Mouse (Mus musculus): ENCODE measurements around the gene Eno3. TPM values are rescaled to one million over a fixed set of nuclear protein-coding genes. Genes with fewer than 3 reads are reported as not detected.

Gene Eno3
- polyA plus RNA-seq (2017; shearing (Covaris generic)): 9.9 TPM

DNA sequence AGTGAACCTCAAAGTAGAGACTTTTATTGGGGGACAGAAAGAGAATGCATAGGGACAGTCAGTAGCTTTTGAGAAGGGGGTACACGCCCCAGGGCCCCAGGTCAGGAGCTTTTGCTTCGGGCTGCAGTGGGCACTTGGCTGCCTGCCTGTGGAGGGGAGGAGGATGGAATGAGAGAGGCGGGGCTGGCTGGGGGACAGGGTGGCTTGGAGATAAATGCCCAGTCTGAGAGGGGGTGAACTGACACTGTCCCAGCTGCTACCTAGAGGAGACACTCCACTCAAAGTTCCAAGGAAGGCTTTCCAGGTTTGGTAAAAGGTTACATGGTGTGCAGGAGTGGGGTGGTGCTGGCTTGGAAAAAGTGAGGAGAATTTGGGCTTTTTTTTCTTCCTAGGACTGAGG lies at the start of gene Eno3:
TSS of gene Eno3 (plus strand) at position 239 of the 400 bp plus-strand sequence.

DNA sequence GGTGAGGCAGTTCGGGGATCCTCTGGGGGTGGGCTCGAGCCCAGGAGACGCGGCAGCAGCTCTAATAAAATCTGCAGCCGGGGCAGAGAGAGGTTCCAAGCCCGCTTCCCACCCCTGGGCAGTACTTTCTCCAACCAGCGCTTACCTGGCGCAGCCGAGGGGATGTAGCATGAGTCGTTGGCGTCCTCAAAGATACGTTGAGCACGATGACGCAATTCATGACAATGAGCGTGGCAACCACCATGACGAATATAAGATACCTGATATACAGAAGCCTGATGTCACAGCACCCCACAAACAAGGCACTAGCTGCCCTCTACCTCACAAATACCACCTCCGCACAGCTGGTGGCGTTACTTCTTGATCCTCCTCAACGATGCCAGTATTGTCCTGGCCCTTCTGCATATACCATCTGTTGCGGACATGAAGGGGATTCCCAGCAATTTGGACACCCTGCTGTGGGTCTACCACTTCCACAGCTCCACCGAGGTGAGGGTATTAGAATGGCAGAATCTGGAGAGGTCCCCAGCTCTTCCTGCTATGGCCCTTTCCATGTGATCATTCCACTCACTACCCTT lies 41.4 kb upstream of the Eno3 start, which contains the start of gene 4930544D05Rik:
TSS of gene 4930544D05Rik (plus strand) at position 333 of the 578 bp plus-strand sequence.

DNA sequence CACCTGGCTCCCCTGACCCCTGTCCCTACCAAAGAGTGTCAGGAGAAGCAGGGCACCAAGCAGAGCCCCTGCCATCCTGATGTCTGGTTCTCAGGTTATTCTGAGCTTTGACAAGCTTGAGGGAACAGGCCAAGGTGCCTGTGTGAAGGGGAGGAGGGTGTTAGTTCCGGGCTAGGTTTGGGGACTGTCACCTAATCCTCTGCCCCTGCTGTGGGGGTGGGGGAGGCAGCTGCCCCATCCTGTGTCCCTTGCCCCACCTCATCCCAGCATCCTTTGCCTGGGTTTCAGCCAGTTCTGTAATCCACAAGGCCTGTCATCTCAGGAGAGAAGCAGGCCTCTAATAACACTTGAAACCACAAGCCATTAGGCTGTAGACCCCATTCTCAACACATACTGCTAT lies 37.9 kb upstream of the Eno3 start, which contains the start of gene Chrne:
TSS of gene Chrne (minus strand) at position 116 of the 400 bp plus-strand sequence.

DNA sequence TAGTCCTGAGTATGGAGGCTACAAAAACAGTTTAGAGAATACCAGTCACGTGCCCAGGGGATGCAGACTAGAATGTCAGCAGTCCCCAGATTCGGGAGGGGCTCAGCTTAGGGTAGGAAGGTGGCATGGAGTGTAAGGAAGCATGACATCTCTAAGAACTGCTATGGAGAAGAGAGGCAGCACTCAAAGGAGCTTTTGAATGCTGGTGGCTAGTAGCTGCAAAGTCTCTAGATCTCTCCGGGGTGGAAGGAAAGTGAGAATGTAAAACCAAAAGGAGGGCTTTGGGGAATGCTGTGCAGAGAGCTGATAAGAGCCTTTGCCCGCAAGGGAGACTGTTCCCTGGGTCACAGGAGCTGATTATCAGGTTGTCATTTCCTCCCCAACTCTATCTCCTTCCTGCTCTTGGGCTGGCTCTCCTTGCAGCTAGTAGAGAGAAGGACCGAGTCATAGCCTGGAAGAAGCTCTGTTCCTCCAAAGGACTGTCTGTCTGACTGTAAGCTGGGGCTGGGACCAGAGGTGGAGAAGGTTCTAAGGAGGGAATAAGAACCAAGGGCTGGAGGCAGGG lies 18.2 kb upstream of the Eno3 start, which contains the start of gene Gp1ba:
TSS of gene Gp1ba (plus strand) at position 409 of the 565 bp plus-strand sequence.

DNA sequence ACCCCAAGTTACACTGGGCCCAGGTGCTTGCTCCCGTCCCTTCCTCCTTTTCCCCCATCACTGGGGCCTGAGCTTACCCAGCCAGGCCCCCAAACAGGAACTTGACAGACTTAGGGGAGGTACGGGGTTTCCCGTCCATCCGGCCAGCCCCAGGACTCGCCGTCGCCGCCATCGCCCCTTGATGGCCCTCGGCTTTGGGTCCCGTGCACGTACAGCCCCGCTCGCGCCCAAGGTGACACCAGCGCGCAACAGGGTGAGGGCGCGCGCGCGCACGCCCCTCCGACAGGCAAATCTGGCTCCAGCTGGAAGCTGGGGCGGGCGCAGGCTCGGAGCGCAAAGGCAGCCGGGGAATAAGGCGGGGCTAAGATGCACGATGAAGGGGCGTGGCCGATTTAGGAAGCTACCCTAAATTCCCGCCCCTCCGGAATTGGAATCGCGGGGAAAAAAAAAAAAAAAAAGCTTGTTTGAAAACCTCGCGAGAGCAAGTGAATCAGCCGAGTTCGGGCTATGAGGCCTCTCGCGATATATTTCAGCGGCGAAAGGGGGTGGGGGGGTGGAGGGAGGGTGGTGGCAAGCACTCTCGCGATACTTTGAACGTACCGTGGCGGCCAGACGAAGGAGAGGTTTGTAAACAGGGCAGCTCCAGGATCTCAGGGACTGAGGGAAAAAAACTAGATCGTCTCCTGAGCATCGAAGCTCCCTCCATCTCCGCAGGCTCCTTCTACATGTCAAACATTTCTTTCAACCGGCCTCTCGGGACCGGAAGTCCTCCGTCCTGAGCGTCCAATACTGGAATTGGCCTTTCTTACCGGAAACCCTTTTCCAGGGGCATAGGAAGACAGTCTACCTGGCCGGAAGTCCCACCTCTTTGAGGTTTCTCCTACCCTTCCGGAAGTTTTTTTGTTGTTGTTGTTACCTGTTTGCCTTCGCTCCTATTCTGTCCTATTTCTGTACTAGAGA lies 10.0 kb upstream of the Eno3 start, which contains the start of the genes Rnf167 and Slc25a11:
TSS of gene Rnf167 (plus strand) at position 545 of the 960 bp plus-strand sequence.
TSS of gene Slc25a11 (minus strand) at position 789 of the 960 bp plus-strand sequence.

DNA sequence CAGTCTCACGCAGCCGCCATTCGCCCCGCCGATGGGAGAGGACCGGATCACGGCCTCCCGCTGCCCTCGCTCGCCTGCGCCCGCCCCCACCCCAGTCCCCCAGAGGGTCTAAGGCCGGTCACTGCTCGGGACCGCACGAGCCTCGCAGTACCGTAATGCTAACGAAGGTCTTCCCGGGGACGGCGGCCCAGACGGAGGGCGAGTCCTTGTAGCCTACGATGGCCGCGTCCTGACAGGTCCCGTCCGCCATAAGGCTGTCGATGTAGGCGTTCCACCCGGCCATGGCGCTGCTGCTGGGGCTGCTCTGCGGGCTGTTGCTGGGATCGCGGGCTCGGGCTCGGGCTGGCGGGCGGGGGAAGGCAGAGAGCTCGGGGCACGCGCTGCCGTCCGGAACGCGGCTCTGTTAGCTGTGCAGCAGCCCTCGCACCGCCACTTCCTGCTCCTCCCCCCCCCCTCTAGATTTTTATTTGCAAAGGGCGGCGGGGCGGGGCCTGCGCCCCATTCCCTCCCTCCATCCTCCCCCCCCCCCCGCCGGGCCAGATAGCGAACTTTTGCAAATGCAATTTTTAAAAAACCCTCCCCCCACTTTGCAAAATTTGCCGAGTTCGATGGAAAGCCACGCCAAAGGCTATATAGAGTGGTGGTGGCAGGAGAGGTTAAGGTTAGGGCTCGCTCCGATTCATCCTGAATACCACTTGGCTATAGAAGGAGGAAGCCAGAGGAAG lies 2.6 kb upstream of the Eno3 start, which contains the start of gene Pfn1:
TSS of gene Pfn1 (minus strand) at position 447 of the 725 bp plus-strand sequence.

DNA sequence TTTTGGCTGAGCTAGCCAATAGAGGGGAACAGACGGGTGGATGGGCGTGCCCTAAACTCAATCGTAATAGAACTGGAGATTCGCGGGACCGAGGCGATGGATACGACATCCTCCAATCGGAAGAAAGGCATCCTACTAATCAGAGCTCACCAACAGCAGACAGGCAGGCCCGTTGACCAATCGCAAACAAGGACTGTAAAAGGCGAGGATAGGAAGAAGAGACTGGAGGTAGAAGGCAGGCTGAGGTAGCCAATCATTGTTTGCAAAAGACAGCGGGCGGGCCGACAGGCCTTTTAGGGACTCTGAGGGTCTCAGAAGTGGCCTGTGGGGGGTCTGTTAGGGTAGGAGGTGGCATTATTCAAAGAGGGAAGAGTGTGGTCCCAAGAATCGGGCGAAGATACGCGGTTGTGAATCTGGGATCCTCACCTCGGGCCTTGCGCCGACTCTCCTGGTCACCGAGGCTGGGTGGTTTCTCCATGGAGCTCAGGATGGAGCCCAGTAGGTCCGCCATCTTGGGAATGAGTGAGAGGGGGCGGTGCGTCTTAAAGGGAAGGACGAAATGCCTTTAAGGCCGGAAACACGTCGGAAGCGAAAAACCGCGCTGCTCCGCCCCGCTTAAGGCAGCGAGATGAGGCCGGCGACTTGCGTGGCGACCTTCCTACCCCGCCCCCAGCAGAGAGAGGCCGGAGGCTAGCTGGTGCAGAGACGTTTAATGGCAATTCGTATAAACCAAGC lies 11.9 kb downstream of the Eno3 start, which contains the start of gene Spag7:
TSS of gene Spag7 (minus strand) at position 646 of the 735 bp plus-strand sequence.

DNA sequence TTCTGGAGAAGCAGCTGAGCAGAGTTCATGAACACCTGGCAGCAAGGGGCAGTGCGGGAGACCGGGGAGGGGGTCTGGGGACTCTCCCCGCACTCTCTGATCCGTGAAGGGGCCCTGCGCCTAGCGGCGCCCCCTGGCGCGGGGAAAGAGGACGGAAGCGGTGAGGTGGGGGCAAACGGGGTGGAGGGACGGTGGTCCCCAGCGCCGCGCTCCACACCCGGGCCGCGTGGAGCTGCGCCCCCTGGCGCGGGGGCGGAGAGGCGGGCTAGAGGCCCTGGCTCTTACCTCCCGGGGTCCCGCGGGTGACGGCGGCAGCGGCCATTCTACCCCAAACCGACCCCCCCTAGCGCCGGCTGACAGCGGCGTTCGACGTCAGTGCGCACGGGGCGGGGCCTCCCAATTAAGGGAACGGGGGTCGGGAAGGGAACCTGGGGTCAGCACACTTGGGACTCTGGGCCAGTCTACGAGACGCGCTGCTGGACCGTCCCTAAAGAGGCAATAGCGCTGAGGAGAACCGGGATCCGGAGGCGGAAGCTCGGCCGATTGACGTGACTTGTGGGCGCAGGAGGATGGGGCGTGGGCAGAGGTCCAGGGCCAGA lies 30.7 kb downstream of the Eno3 start, which contains the start of gene Camta2:
TSS of gene Camta2 (minus strand) at position 505 of the 599 bp plus-strand sequence.

DNA sequence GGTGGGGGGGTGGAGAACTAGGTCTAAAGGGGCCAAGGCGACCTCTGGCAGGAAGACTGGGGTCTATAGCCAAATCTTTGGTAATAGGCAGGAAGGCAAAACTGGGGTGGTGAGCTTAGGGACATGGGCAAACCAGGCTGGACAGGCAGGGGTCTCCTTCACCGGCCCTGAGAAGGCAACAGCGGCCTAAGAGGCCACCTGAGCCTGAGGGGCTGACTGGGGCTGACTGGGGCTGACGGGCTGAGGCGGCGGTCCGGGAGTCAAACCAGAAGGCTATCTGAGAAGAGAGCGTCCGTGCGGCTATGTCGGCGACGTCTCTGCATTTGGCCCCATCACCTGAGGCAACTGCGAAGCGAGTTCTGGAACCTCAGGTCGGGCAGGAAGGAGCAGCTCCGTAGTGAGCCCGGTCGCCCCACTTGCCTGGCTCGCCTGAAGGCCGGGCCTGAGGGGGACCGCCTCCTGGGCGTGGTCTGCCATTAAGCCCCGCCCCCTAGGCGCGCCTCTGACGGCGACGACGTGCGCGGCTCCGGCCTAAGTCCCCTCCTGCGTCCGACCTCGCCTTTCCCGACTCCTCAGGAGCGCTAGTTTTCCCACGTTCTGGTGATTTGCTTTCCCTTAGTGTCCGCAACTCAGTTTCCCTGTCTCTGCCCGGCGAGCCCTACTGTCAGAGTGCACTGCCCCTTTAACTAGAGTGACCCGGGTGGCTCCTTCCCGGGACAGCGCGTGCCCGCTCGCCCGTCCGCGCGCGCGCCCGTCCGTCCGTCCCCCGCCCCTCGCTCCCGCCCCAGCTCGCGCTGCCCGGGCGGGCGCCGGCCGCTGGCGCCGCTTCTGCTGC lies 42.9 kb downstream of the Eno3 start, which contains the start of the genes Inca1 and Kif1c:
TSS of gene Inca1 (minus strand) at position 434 of the 835 bp plus-strand sequence.
TSS of gene Kif1c (plus strand) at position 827 of the 835 bp plus-strand sequence.

Other genes with a start within 250 kb of the Eno3 start
- gene Pelp1, start 247.2 kb upstream of the Eno3 start, polyA plus RNA-seq (2017; shearing (Covaris generic)): 10.7 TPM
- gene Arrb2, start 224.6 kb upstream of the Eno3 start, polyA plus RNA-seq (2017; shearing (Covaris generic)): 215 TPM
- gene Med11, start 205.3 kb upstream of the Eno3 start, polyA plus RNA-seq (2017; shearing (Covaris generic)): 141 TPM
- gene Zmynd15, start 197.8 kb upstream of the Eno3 start, polyA plus RNA-seq (2017; shearing (Covaris generic)): 0.16 TPM
- gene Cxcl16, start 197.2 kb upstream of the Eno3 start, polyA plus RNA-seq (2017; shearing (Covaris generic)): 1.7 TPM
- not detected for gene Tm4sf5, start 152.0 kb upstream of the Eno3 start, polyA plus RNA-seq (2017; shearing (Covaris generic))
- gene Vmo1, start 142.6 kb upstream of the Eno3 start, polyA plus RNA-seq (2017; shearing (Covaris generic)): not detected
- 0.31 TPM for gene Gltpd2, start 138.0 kb upstream of the Eno3 start, polyA plus RNA-seq (2017; shearing (Covaris generic))
- 282 TPM for gene Psmb6, start 131.8 kb upstream of the Eno3 start, polyA plus RNA-seq (2017; shearing (Covaris generic))
- gene Gm40193, start 124.3 kb upstream of the Eno3 start, polyA plus RNA-seq (2017; shearing (Covaris generic)): not detected
- gene Pld2, start 117.1 kb upstream of the Eno3 start, polyA plus RNA-seq (2017; shearing (Covaris generic)): 8.9 TPM
- 39.6 TPM for gene Mink1, start 94.3 kb upstream of the Eno3 start, polyA plus RNA-seq (2017; shearing (Covaris generic))
- gene 4930544D05Rik, start 41.4 kb upstream of the Eno3 start, polyA plus RNA-seq (2017; shearing (Covaris generic)): 1.4 TPM
- gene Chrne, start 38.0 kb upstream of the Eno3 start, polyA plus RNA-seq (2017; shearing (Covaris generic)): 18.7 TPM
- gene Gp1ba, start 18.1 kb upstream of the Eno3 start, polyA plus RNA-seq (2017; shearing (Covaris generic)): not detected
- gene Rnf167, start 10.0 kb upstream of the Eno3 start, polyA plus RNA-seq (2017; shearing (Covaris generic)): 270 TPM
- 70.1 TPM for gene Slc25a11, start 9.7 kb upstream of the Eno3 start, polyA plus RNA-seq (2017; shearing (Covaris generic))
- 2,450 TPM for gene Pfn1, start 2.6 kb upstream of the Eno3 start, polyA plus RNA-seq (2017; shearing (Covaris generic))
- 64.8 TPM for gene Spag7, start 12.2 kb downstream of the Eno3 start, polyA plus RNA-seq (2017; shearing (Covaris generic))
- gene Camta2, start 30.9 kb downstream of the Eno3 start, polyA plus RNA-seq (2017; shearing (Covaris generic)): 36.7 TPM
- 0.59 TPM for gene Inca1, start 43.0 kb downstream of the Eno3 start, polyA plus RNA-seq (2017; shearing (Covaris generic))
- 2.4 TPM for gene Kif1c, start 43.3 kb downstream of the Eno3 start, polyA plus RNA-seq (2017; shearing (Covaris generic))
- 4.5 TPM for gene Zfp3, start 107.0 kb downstream of the Eno3 start, polyA plus RNA-seq (2017; shearing (Covaris generic))
- gene Scimp, start 155.4 kb downstream of the Eno3 start, polyA plus RNA-seq (2017; shearing (Covaris generic)): 0.37 TPM
- gene Rabep1, start 187.6 kb downstream of the Eno3 start, polyA plus RNA-seq (2017; shearing (Covaris generic)): 74.0 TPM